Mouse (Mus musculus) lung, postnatal 36 days (tissue): ENCODE measurements around the gene Olfr1245.
"Not testable (repeated sequence)": the region's sequence is repeated elsewhere in the genome, so short reads cannot be mapped to it uniquely, and the experiment has no call there.

Experiments
- DNase-seq: peaks from one replicate; pipeline ENCODE4 v3.0.0; 2022; ENCODE audit warnings: mixed read lengths

Gene Olfr1245

GRCm38 (mm10) chr2:89578347-89578746 is at the start of gene Olfr1245:
Gene Olfr1245, minus strand, starts transcription at chr2:89578447.
- DNase-seq, result no peak

GRCm38 (mm10) chr2:89618145-89618544 is 39.9 kb upstream of the Olfr1245 start, which contains the start of gene Olfr1248:
Gene Olfr1248, minus strand, starts transcription at chr2:89618245.
- not testable (repeated sequence) for DNase-seq

DNA sequence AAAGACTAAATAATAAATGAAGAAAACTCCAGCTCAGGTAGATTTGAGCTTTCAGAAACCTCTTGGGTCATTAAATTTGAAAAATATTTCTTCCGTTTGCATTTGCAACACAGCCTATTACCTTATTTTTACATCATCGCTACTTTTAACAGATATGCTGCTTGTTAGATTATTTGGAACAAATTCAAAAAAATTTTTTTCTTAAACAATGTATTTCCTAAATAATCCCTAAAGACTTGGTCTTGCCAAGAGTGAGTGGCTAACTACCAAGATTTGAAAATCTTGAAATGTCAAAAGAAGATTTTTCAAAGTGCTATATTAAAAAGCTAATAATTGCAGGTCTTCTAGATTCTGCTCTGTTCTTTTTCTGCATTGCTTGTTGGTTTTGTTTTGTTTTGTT is 35.8 kb upstream of the Olfr1245 start, which contains the start of gene Olfr1247:
TSS of gene Olfr1247 (minus strand) at position 101 of the 400 bp plus-strand sequence.
- DNase-seq, result no peak

DNA sequence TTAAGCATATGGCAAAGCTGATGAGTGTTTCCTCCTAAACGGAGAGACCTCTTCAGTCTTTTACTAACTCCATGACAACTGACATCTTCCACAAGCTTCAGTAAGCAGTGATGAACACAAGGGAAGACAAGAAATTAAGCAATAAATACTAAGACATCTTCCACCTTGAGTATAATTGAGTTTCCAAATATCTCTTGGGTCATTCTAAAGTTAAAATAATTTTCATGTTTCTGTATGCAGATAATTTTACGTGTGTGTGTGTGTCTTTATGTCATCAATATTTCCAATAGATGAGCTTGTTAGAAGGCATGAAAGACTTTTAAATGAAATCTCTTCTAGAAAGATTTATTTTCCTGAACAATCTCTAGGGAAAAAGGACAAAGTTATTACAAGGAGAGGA is 14.8 kb upstream of the Olfr1245 start, which contains the start of gene Olfr1246:
TSS of gene Olfr1246 (minus strand) at position 101 of the 400 bp plus-strand sequence.
- no peak for DNase-seq

DNA sequence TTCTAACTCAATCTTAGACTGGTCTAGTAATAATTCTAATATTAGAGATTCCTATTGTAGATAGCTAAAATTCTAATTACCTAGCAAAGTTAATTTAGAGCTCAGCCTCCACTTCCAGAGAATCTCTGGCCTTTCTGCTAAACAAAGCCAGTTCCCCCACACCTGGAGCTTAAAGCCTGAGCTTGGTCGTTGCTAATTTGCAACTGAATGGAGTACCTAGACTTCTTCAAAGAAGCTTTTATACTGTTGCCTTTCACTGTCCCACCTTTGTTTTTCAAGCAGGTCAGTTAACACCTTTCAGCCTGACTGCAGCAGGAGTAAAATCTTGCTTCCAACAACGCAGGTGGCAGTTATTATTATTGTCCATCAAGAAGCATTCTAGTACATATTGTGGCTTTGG is 15.5 kb downstream of the Olfr1245 start:
- not testable (repeated sequence) for DNase-seq

DNA sequence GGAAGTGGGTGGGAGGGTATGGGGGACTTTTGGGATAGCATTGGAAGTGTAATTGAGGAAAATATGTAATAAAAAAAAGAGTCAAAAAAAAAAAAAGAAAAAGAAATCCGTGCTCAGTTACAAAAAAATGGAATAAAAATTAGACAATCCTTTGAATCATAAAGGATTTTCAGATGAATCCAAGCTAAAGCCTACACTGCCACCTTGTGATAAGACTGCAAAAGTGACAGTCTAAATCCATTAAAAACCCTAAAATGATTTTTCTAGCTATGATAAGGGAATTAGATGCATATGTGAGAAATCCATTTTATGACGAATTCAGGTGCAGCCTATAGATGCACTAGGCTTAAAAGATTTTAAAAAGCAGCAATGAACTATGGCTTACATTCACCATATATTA is 33.7 kb downstream of the Olfr1245 start:
- no peak for DNase-seq

DNA sequence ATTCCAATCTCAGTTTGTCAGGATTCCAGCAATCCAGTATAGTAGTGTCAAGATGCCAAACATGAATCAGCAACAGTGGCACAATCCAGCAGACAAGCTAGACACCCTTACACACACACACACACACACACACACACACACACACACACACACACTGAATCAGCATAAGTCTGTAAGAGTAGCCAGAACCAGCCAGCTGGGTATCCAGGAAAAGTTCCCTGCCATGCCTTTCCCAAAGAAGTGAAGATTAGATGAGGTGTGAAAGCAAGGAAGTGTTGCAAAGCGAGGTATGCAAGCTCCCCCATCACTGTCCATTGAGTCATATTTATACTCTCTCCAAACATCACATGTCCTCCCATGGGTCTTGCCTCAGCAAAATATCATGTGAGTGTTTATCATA is 38.3 kb downstream of the Olfr1245 start:
- no peak for DNase-seq

GRCm38 (mm10) chr2:89531387-89531786 is 46.9 kb downstream of the Olfr1245 start, which contains the start of gene Olfr1243:
Gene Olfr1243, minus strand, starts transcription at chr2:89531487.
- DNase-seq, result no peak
